Mouse (Mus musculus) cortical plate, adult 2 months (tissue): ENCODE measurements at regions not wholly inside any gene's neighbourhood (a gene's known extent, or its start where the extent isn't known, plus 50 kb on each side); places are given as distances from the start of the nearest gene placed in this dataset.

Experiments used
- CTCF ChIP-seq: fragments of 200-500 bp; IDR thresholded peaks from 2 replicates; pipeline ENCODE4 v1.5.1; 2011; ENCODE audit warnings: mild to moderate bottlenecking, control low read depth, low read length; ENCODE audit not compliant: insufficient read depth; ENCODE audit errors: extremely low read depth
- POLR2A ChIP-seq: fragments of 200-500 bp; IDR thresholded peaks from 2 replicates; pipeline ENCODE4 v1.6.1; 2011; ENCODE audit warnings: mild to moderate bottlenecking, low read length, control low read depth; ENCODE audit not compliant: insufficient read depth; ENCODE audit errors: extremely low read depth

GRCm38 (mm10) chr2:115322582-115322981, 258.9 kb upstream of the BC052040 start:
- TF ChIP-seq POLR2A (no peak), CTCF (no peak)
